15 mouse cellular contexts compared by ENCODE assay signal in genomic region chr2:125900797-125901410, GRCm38 (mm10). TPM values are rescaled to one million over a fixed set of nuclear protein-coding genes. Genes with fewer than 3 reads are reported as not detected.
DNase-seq lines count a peak whose midpoint lies in the region; ATAC-seq lines count a peak whose summit lies in the region.
"Had no signal": no experiment of that assay in that cellular context is flagged by ENCODE, and none has a peak within 500 bp of the region (broad histone marks: within the 10 kb centered on the region; RNA-seq: fewer than 3 reads in every experiment).

No protein-coding gene starts in this region.

- peak overlapping the region; percentile 47 for H3K4me2 ChIP-seq in liver, embryonic 13.5 days
- H3K4me2 ChIP-seq: hindbrain, embryonic 13.5 days had no signal

- peaks cover 5% of the 10 kb centered on the region; the same call in 1 of the 2 replicates for H3K36me3 ChIP-seq in liver, embryonic 13.5 days

- peak overlapping the region; percentile 46; the same call in 1 of the 2 replicates for H3K9ac ChIP-seq in liver, embryonic 13.5 days
- H3K9ac ChIP-seq: forebrain, postnatal 0 days; hindbrain, embryonic 13.5 days had no signal

- peak overlapping the region; percentile 94 for H3K27ac ChIP-seq in liver, embryonic 13.5 days
- H3K27ac ChIP-seq: hindbrain, embryonic 13.5 days had no signal

- H3K4me1 ChIP-seq in liver, embryonic 13.5 days (replicated peaks): peaks cover 25% of the 10 kb centered on the region
- H3K4me1 ChIP-seq: hindbrain, embryonic 13.5 days had no signal

- peak; percentile 52 for DNase-seq in adrenal gland, adult 2 months
- no peak for DNase-seq in adrenal gland, postnatal 4 days (ENCODE audit: low spot score in 2 of 2)
- DNase-seq in 3134 (ENCODE audit: extremely low read depth, insufficient read length, low spot score) (peak; percentile 49), MN1 (ENCODE audit: low spot score) (no peak)
- DNase-seq in c-Kit-positive CD71-positive TER-119-negative erythroid progenitor cells, embryonic 14.5 days (ENCODE audit: low read depth): peak; percentile 28
- DNase-seq in liver, embryonic 13.5 days: peak; percentile 63
- no peak for DNase-seq in lung, adult 18-20 months
- DNase-seq in thymus, postnatal 0 days (ENCODE audit: low spot score): no peak
- DNase-seq: B cell, adult 2 months; cerebellum, postnatal 14 days; forebrain, postnatal 0 days; heart, adult 11 months; lung, postnatal 14 days; right cerebral cortex, postnatal 14 days had no signal

- no peaks in the 10 kb centered on the region for H3K27me3 ChIP-seq in liver, embryonic 13.5 days
- H3K27me3 ChIP-seq: hindbrain, embryonic 13.5 days had no signal

- WGBS in liver, embryonic 13.5 days (ENCODE audit: insufficient replicate concordance): 26% methylated on average over 6 of the region's 6 CpGs

- no peak overlapping the region for H3K4me3 ChIP-seq in liver, embryonic 13.5 days (replicated peaks)
- H3K4me3 ChIP-seq: hindbrain, embryonic 13.5 days had no signal

- H3K9me3 ChIP-seq in liver, embryonic 13.5 days (replicated peaks): no peaks in the 10 kb centered on the region
- H3K9me3 ChIP-seq: hindbrain, embryonic 13.5 days had no signal

- peak; percentile 100 for ATAC-seq in liver, embryonic 13.5 days (ENCODE audit: low read depth)
- ATAC-seq: forebrain, postnatal 0 days had no signal

RNA-seq across cellular contexts. Expression of gene Cops2, which starts 42.0 kb away (rescaled TPM):
- 100 to 1,000 TPM; 174 to 183 TPM for total RNA-seq in adrenal gland, adult 2 months (2021)
- polyA plus RNA-seq in adrenal gland, adult 2 months (2012; rRNA removed): 1.4 TPM in 2 replicates
- total RNA-seq in adrenal gland, postnatal 4 days (2021): 100 to 1,000 TPM; 144 to 145 TPM
- 52.7 and 68.4 TPM in 2 replicates for polyA plus RNA-seq in liver, embryonic 13.5 days (2015; fragmentation: Nextera tagmentation; extraction: Ambion mirVana)
- 52.3 and 54.1 TPM in 2 replicates for polyA plus RNA-seq in thymus, postnatal 0 days (2015; fragmentation: Nextera tagmentation; extraction: Ambion mirVana)

RNA-seq across cellular contexts. Expression of gene Galk2, which starts 42.0 kb away (rescaled TPM):
- total RNA-seq in adrenal gland, adult 2 months (2021): 10 to 100 TPM; 54.3 to 71.8 TPM
- polyA plus RNA-seq in adrenal gland, adult 2 months (2012; rRNA removed): 17.2 and 21.0 TPM in 2 replicates
- total RNA-seq in adrenal gland, postnatal 4 days (2021): 10 to 100 TPM; 51.4 to 56.5 TPM
- 11.2 and 12.6 TPM in 2 replicates for polyA plus RNA-seq in liver, embryonic 13.5 days (2015; fragmentation: Nextera tagmentation; extraction: Ambion mirVana)
- 41.4 and 45.5 TPM in 2 replicates for polyA plus RNA-seq in thymus, postnatal 0 days (2015; fragmentation: Nextera tagmentation; extraction: Ambion mirVana)

Comparison
In these comparisons a context has a peak if more than half of its experiments do, and no peak if none do; other contexts are left out.
1. DNase-seq: peak in adrenal gland, adult 2 months (single experiment), 3134 (single experiment), c-Kit-positive CD71-positive TER-119-negative erythroid progenitor cells, embryonic 14.5 days (single experiment) and liver, embryonic 13.5 days (single experiment); none in adrenal gland, postnatal 4 days (0 of 2), lung, adult 18-20 months (0 of 2), thymus, postnatal 0 days (single experiment) and MN1 (single experiment).
2. RNA of gene Cops2, which starts 42.0 kb away (polyA plus RNA-seq): 52.7 to 68.4 TPM in liver, embryonic 13.5 days and 52.3 to 54.1 TPM in thymus, postnatal 0 days; 1.4 TPM in adrenal gland, adult 2 months; every median in the first group is over 10 times any median in the second.